Mouse (Mus musculus): ENCODE data around the gene Sh3glb1. TPM values are rescaled to one million over a fixed set of nuclear protein-coding genes. Genes with fewer than 3 reads are reported as not detected.

The Sh3glb1 gene
- total RNA-seq, 1 experiment from 2014 or later, result 211 TPM

DNA sequence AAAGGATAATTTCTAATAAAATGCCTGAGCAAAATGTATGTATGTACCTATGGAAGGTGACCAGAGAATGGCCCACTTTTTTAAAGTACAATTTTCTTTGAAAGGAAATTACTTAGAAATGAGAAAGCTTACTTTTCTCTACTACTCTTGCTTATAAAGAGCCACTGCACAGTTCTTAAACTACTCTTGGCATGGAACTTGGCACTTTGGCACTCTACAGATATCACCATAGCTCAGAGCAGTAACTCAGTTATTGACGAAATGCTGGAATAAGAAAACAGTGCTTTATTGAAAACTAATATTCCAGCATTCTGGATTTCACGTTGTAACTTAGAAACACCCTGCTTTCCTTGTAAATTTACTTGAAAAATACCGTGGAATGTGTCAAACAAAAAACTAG, 3.0 kb downstream of the Sh3glb1 start:
- ATAC-seq (ENCODE audit: extremely low read depth, insufficient number of reproducible peaks, low FRiP score, poor library complexity, severe bottlenecking), result no peak

DNA sequence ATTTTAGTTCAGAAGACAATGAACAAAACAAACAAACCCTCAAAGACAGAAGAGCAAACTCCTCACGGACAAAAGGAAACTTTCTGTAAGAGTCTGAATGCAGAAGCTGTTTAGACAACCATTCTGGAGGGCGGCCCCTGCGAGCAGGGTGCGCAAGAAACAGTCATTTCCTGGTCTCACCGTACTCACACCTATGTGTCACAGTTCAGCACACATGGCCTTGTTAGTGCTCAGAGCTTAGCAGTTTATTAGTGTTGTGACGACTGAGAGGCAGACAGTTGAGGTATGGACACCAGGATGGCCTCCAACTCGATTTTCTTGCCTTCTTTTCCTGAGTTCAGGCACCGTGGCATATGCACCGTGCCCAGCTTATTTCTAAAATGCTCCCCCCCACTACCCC, 4.2 kb downstream of the Sh3glb1 start:
- peak; percentile 37; the same call in 1 of the 2 replicates for ATAC-seq (ENCODE audit: extremely low read depth, insufficient number of reproducible peaks, low FRiP score, poor library complexity, severe bottlenecking)

DNA sequence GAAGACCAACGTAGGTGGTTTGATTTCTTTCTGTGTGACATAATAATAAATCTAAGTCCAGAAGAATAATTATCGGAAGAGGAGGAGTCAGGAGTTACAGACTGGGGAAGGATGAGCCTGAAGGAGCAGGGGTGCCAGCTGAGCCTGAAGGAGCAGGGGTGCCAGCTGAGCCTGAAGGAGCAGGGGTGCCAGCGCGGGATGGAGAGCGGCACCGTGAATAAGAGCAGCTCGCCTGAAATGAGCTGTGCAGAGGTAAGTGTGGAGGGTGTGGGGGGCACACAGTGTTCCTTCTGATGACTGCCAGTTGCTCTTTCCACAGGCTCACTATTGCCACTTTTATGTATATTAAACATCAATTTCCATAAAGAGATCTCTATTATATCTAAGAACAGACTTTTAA, 5.1 kb downstream of the Sh3glb1 start:
- no peak for ATAC-seq (ENCODE audit: extremely low read depth, insufficient number of reproducible peaks, low FRiP score, poor library complexity, severe bottlenecking)

DNA sequence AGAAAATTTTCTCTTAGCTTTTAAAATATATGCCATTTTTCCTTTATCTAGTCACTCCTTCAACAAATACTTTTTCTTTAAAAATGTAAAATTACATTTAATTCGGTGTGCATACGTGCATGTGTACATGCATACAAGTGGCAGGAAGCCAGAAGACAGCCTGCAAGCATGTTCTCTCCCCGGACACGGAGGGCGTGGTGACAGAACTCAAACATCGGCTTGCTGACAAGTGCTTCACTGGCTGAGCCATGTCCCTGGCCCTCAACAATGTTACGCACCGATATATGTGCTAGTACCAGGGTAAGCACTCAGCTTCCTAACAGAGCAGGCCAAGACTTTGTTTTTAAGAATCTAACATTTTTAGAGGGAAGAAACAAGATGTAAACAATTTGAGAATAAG, 5.5 kb downstream of the Sh3glb1 start:
- ATAC-seq (ENCODE audit: extremely low read depth, insufficient number of reproducible peaks, low FRiP score, poor library complexity, severe bottlenecking), result no peak

DNA sequence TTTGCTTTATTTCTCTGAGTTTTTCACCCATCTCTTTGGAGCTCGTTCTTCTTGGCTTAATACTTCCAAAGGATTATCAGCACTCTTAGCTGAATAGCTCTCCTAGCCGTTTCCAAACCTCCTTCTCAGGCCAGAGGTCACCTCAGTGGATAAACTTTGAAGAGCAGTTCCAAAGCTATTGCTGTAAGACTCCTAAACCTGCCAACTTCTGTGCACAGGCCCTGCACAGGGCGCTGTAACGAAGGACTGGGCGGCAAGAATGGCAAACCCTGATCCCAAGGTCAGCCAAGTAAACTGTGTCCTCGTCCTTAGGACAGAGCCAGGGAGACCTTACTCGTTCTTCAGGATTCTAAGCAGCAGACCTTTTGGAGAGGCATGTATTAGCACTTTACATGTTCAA, 6.0 kb downstream of the Sh3glb1 start:
- no peak for ATAC-seq (ENCODE audit: extremely low read depth, insufficient number of reproducible peaks, low FRiP score, poor library complexity, severe bottlenecking)

DNA sequence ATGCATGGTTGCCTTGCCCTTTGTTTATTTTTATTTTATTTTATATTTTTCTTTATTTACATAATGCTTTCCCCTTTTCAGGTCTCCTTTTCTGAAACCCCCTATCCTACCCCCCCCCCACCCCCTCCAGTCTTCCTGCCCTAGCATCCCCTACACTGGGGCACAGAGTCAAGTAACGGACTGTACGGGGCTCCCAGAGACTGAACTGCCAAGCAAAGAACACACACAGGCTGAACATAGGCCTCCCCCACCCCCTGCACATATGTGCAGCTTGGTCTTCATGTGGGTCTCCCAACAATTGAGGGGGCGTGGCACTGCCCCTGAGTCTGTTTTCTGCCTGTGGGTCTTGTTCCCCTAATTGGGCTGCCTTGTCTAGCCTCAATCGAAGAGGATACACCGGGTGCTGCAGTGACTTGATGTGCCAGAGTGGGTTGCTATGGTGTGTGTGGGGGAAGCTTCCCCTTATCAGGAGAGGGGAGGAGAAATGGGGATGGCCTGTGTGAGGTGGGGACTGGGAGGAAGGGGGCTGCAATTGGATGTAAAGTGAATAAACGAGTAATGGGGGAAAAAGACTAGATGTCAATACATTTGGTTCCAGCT, 8.4 kb downstream of the Sh3glb1 start:
- ATAC-seq (ENCODE audit: extremely low read depth, insufficient number of reproducible peaks, low FRiP score, poor library complexity, severe bottlenecking), result no peak

DNA sequence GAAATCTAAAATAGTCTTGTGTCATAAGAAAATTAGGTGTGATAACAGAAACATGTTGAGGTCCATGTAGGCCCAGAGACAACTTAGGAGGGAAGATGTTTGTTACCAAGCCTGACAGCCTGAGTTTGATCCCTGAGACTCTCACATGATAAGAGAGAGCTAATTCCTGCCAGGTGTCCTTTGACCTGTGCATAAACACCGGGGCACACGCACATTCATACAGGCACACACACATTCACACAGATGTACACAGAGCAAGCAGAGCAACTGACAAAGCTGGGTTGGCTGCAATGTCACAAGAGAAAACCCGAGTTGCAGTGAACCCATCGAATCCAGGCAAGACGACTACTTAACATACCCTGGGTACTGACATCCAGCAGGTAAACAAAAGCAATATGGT, 11.5 kb downstream of the Sh3glb1 start:
- no peak for ATAC-seq (ENCODE audit: extremely low read depth, insufficient number of reproducible peaks, low FRiP score, poor library complexity, severe bottlenecking)

DNA sequence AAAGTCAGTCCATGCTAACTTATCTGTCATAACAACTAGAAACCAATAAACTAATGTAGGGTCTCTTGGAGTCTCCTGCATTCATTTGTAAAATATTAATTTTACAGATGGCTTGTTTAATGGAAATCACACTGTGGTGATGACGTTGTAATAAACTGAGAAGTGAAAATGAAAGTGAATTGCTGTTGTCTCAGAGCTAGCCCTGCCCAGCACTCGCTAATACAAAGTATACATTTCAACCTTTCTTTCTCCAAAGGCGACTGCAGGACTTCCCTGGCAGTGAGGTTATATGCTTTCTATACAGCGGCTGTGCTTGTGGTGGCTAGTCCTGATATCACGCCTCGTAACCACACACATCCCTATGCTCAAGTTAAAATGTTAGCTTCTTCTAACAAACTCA, 16.2 kb downstream of the Sh3glb1 start:
- peak; percentile 82 for ATAC-seq (ENCODE audit: extremely low read depth, insufficient number of reproducible peaks, low FRiP score, poor library complexity, severe bottlenecking)

DNA sequence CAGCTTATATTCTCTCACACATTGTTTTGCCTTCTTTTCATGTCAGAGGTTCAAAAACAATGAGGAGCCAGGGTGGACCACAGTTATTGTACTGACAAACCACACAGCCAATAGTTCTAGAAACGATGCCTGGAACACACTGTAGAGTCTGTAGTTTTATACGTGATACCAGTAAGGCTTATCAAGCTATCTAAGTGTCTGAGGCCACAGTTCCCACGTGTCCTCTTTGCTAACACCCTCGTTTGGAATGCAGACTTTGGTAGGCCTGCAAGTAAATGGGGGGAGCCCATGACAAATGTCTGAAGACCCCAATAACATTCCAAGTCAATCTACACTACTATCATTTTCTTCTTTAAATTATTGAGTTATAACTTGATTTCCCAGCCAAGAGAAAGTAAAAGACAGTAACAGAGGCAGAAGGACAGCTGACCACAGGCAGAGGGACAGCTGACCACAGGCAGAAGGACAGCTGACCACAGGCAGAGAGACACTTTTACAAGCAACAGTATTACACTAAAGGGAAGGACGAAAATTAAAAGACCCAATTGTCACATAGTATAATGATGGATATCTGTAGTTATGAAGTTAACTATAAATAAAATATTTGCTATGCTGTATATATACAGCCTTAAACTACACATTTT, 21.2 kb downstream of the Sh3glb1 start:
- ATAC-seq (ENCODE audit: extremely low read depth, insufficient number of reproducible peaks, low FRiP score, poor library complexity, severe bottlenecking), result no peak

DNA sequence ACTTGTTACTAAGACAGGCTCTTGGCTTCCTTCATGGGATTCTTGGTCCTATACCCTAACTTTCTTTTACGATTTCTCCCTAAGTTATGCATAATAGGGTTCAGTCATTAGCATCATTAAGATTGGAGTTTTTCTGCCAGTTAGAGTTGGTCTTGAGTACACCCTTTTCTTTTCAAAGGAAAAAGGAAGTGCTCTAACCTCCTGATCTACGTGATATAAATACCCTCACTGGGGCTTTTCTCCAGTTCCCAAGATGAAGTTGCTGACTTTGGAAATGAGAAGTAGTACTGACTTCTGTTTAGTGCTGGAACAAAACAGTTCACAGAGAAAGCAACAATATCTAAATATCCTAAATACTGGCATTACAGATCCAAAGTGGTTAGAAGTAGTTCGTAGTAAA, 22.2 kb downstream of the Sh3glb1 start:
- ATAC-seq (ENCODE audit: extremely low read depth, insufficient number of reproducible peaks, low FRiP score, poor library complexity, severe bottlenecking), result no peak

DNA sequence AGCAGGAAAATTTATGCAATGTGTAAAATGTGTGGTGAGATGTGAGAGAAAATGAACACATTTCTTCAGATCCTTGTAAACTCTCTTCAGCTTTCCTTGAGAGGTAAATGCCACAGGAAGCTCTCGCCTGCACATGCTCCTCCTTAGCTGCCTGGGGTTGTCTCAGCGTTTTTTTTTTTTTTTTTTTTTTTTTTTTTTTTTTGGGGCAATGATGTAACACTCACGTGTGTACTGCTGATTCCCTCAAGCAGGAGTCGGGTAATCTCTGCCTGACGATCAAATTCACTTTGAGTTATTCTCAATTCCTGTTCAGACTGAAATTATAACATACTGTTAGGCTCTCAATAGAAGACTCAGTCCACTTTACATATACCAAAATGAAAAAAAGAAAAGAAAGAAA, 23.0 kb downstream of the Sh3glb1 start:
- ATAC-seq (ENCODE audit: extremely low read depth, insufficient number of reproducible peaks, low FRiP score, poor library complexity, severe bottlenecking), result no peak

DNA sequence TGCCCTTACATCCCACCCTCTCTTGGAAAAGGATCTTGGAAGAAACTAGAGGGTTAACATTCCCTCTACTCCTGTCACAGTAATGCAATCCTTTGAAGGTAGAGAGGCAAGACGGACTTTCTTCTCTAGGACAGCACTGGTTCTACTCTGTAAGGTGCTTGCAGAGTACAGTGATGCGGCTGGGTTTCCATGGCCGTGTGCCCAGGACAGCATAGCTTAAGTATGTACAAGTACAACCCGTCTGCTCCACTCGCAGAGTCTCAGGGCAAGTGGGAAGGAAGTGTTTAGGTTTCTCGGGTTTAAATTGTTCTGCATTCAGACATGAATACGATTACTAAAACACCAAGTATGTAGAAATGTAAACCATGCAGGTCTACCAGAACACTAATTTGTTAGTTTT, 25.2 kb downstream of the Sh3glb1 start:
- no peak for ATAC-seq (ENCODE audit: extremely low read depth, insufficient number of reproducible peaks, low FRiP score, poor library complexity, severe bottlenecking)

DNA sequence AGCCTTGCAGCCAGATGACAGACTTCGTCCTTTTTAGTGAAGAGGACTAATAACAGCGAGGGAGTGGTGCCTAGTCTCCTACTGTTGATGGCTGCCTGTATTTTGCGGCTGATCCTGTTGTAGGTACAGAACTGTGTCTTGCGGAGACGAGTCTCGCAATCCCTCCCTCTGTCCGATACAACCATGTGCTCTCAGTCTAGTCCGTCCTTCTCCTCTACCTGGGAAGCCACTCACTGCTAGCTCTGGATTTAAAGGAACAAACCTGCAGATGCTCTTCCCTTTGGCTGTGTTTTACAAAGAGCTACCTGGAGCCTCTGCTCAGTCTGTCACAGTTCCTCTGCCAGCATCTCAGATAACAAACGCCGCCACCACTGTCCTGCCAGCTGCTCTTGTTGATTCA, 26.1 kb downstream of the Sh3glb1 start:
- no peak for ATAC-seq (ENCODE audit: extremely low read depth, insufficient number of reproducible peaks, low FRiP score, poor library complexity, severe bottlenecking)

DNA sequence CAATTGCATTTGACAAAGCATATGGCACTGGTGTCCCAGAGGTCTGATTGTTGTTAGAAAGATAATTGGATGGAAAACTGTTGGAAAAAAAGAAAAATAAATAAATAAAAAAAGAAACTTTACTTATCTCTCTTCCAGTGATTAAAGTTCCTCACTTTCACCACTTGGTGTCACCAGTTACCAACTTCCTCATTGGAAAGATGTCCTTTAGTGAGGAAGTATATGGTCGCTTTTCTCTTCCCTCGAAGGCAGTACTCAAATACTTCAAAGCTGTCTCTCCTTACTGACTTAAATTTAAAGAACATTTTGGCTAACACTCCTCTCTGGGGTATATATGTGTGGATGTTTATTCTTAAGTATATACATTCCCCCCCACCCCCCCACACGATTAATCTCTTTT, 28.1 kb downstream of the Sh3glb1 start:
- ATAC-seq (ENCODE audit: extremely low read depth, insufficient number of reproducible peaks, low FRiP score, poor library complexity, severe bottlenecking), result peak; percentile 86

DNA sequence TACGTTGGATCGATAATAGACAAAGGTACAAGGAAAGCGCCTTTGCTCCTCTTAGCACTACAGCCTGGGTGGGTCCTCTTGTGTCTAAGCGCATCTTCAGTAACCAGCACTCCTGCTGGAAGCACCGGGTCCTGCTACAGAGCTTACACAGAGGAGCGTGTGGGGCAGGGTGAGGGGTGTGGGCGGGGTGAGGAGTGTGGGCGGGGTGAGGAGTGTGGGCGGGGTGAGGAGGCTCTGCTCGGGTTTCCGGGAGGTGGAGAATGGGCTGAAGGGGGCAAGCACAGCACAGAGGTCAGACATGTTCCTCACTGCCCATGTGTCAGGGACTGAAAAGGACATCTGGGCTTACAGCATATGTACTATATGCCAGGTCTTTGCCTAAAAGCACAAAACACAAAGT, 30.9 kb downstream of the Sh3glb1 start:
- no peak for ATAC-seq (ENCODE audit: extremely low read depth, insufficient number of reproducible peaks, low FRiP score, poor library complexity, severe bottlenecking)

DNA sequence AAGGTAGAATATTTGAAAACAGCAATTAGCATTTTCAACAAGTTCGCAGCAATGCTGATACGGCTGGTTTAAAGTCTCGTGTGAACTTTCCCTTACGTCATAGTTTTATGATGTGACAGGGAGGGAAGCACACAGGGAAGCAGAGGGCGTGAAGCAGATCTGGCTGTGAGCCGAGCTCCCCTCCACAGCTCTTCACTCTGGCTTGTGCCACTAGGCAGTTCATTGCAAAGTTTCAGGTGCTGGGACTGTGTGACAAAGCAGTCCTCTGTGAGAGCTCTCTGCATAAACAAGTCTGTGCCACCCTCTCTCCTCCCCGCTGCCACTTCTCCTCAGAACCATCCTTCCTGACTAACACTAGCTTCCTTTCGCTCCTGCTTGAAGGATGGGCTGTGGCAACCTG, 31.9 kb downstream of the Sh3glb1 start:
- ATAC-seq (ENCODE audit: extremely low read depth, insufficient number of reproducible peaks, low FRiP score, poor library complexity, severe bottlenecking), result no peak

DNA sequence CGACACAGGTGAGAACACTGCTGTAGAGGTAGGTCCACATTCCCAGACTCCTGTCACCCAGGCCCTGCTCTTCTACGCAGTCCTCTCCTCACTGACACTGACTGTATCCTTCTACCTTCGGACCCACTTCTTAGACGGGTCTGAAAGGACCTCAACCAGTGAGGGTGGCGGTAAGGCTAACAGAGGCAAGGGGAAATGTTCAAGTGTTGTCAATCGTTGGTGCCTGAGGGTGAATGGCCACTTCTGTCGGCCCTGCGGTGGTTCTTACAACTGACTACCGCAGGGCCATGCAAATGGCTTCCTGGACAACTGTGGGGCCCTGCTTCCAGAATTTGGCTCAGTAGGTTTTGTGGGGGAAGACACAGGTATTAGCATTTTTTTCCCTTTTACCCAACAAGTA, 32.5 kb downstream of the Sh3glb1 start:
- ATAC-seq (ENCODE audit: extremely low read depth, insufficient number of reproducible peaks, low FRiP score, poor library complexity, severe bottlenecking), result no peak

DNA sequence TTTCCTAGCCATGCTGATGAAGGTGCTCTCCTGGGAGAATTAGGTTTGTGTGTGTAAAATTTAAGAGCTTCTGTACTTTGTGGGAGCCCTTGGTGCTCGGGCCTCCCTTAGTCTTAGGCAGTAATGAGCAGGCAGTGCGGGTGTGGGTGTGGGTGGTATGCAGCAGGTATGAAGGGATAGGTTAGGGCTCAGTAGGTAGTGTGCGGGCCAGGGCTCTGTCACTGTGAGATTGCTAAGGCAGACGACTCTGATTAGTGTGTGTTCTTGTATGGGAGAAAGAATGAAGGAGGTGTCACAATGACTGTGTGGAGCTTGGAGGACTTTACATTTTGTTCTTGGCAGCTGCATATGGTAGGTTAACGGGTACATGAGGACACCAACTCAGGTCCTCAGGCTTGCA, 34.0 kb downstream of the Sh3glb1 start:
- ATAC-seq (ENCODE audit: extremely low read depth, insufficient number of reproducible peaks, low FRiP score, poor library complexity, severe bottlenecking), result no peak

DNA sequence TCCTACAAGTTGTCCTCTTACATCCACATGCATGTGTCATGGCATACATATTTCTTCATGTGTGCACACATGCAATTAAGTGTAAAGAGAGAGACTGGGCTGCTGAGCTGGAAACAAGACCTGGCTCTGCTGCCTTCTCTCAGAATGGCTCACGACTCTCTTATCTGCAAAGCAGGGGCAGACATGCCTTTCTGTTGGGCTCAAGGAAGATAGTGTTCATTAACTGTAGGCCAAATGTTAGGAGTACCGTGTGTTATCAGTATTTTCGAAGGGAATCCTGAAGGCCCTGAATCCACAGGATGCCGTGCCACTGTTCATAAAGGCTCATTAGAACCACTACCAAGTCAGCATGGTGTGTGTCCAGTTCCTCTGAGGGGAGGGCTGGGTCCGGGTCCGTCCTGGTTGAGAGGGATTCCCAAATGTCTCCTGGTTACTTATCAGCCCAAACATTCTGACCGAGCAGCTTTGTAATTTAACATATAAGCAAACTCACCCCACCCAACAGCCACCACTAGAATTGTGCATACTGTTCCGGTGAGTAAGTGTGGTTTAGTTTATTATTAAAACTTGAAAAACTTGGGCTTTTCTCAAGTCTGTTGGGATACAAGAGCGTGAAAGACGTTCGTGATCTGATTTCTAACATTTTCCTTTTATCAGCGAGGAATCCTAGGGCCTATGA, 36.9 kb downstream of the Sh3glb1 start:
- no peak for ATAC-seq (ENCODE audit: extremely low read depth, insufficient number of reproducible peaks, low FRiP score, poor library complexity, severe bottlenecking)

DNA sequence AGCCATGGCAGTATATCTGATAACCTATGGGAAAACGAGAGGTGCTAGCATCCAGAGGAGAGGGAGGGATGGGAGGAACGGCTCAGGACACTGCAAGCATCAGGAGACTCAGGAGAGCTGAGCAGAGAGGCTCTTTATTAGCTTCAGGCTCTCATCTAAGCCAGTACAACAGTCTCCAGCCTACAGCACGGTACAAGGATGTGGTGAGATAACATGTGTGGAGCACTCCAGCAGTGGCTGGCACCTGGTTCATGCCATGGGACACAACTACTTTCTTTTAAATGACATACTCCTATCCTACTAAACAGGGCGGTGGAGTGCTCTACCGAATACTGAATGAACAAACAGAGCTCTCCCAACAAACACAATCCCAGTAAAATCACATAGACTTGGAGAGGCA, 38.6 kb downstream of the Sh3glb1 start:
- no peak for ATAC-seq (ENCODE audit: extremely low read depth, insufficient number of reproducible peaks, low FRiP score, poor library complexity, severe bottlenecking)

Measured in neutrophil, adult 5-6 weeks (primary cell).